Mouse (Mus musculus): Measurements from ENCODE around the gene Kansl3. TPM values are rescaled to one million over a fixed set of nuclear protein-coding genes. Genes with fewer than 3 reads are reported as not detected.

The Kansl3 gene
- polyA plus RNA-seq, 1 experiment from 2014 or later: 61.5 TPM

- ATAC-seq (no peak), DNase-seq (ENCODE audit: low read depth, low spot score) (no peak)
- POLR2A ChIA-PET: no interaction called here
- H3K27me3 ChIP-seq: peaks cover 3% of the 10 kb centered on the region
- no peak for TF ChIP-seq CTCF (IDR thresholded peaks at IDR 0.05)
- CTCF ChIA-PET: no interaction called here
- in situ Hi-C loops (cut with MboI; ENCODE audit: low pct_unique_long_range_greater_than_20kb): no loop called here
Observed at GRCm38 (mm10) chr1:36293470-36293869, 75.5 kb downstream of the Kansl3 start.

Other genes with a start within 250 kb of the Kansl3 start
- 77.3 TPM for gene Uggt1, start 124.5 kb downstream of the Kansl3 start, polyA plus RNA-seq (2021)
- 2.7 TPM for gene Neurl3, start 94.5 kb downstream of the Kansl3 start, polyA plus RNA-seq (2021)
- gene Arid5a, start 61.4 kb downstream of the Kansl3 start, polyA plus RNA-seq (2021): 9.2 TPM
- 3.8 TPM for gene Fer1l5, start 3.1 kb upstream of the Kansl3 start, polyA plus RNA-seq (2021)
- 34.6 TPM for gene Lman2l, start 76.1 kb upstream of the Kansl3 start, polyA plus RNA-seq (2021)
- gene Cnnm4, start 102.4 kb upstream of the Kansl3 start, polyA plus RNA-seq (2021): 5.7 TPM
- 19.2 TPM for gene Cnnm3, start 142.7 kb upstream of the Kansl3 start, polyA plus RNA-seq (2021)
- gene Ankrd23, start 167.7 kb upstream of the Kansl3 start, polyA plus RNA-seq (2021): 8.2 TPM
- 0.68 TPM for gene Gm42417, start 170.2 kb upstream of the Kansl3 start, polyA plus RNA-seq (2021)
- 11.5 TPM for gene Ankrd39, start 178.3 kb upstream of the Kansl3 start, polyA plus RNA-seq (2021)
- gene Sema4c, start 189.2 kb upstream of the Kansl3 start, polyA plus RNA-seq (2021): 20.4 TPM